Mouse (Mus musculus) lung, adult 18-20 months (tissue): ENCODE measurements around the gene Gls2.

Experiments used
- DNase-seq, 2 experiments: peaks; one replicate each; pipeline ENCODE4 v3.0.0; 2022; ENCODE audit warnings: mixed read lengths in 2 of 2

Gls2 gene

DNA sequence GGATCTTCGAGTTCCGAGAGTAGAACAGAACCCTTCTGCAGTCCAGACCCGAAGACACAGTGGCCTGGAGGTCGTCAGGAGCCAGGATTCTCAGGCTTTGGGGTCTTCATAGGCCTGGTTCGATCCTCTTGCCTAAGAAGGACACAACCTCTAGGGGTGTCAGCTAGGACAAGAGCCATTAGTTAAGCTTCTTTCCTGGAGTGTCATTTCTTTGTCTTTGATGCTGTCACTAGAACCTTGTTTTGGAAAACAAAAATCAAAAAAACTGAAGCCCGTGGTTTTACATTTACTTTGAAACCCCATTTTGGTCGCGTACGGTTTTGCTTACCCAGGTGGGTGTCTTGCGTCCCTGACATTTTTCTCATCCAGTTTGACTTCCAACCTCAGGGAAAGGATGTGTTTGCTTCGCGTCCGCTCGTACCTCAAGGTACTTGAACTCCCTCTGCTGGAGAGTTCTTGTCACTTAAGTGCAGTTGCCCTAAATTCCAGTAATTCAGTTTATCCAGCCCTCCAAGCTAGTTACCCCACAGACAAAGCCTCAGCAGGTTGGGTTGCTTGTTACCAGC lies 38.2 kb downstream of the Gls2 start:
- peak; percentile 43 to 78 for DNase-seq

DNA sequence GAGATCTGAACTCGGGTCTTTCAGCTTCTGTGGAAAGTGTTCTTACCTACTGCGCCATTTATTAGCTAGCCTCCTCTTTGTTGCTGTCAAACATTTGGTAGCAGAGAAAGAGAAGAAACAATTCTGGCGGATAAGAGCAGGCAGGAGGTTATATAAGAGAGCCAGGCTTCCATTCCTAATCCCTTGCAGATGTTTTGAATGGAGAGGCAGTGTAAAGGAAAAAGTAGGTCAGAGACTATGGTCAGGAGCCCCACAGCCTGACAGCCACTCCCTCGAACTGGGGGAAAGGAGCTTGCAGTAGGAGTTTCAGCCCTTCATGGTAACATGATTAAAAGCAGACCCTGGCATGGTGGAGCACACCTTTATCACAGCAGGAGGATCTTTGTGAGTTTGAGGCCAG lies 42.1 kb downstream of the Gls2 start:
- no peak for DNase-seq

GRCm38 (mm10) chr10:128237807-128238480 lies 43.7 kb downstream of the Gls2 start:
- DNase-seq = no peak

- no peak for DNase-seq
Measured at GRCm38 (mm10) chr10:128239140-128239539, 44.9 kb downstream of the Gls2 start.

GRCm38 (mm10) chr10:128240131-128240530 lies 45.9 kb downstream of the Gls2 start:
- no peak for DNase-seq

DNA sequence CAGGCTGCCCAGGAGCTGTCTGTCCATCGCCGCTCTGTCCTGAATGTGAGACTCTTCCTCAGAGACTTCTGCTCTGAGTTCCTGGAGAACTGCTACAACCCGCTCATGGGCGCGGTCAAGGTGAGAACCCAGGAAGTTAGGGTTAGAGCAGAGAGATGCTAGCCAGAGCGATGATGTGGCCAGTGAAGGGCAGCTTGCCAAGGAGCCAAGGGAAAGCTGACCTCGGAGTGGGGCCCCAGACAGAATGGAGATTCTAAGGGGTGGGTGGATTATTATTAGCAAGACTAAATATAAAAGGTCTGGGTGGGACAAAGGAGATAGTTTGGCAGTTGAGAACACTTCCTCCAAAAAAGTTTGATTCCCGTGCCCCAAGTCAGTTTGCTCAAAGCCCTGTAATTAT lies 49.0 kb downstream of the Gls2 start:
- no peak for DNase-seq

GRCm38 (mm10) chr10:128244121-128244520 lies 49.9 kb downstream of the Gls2 start:
- no peak for DNase-seq

DNA sequence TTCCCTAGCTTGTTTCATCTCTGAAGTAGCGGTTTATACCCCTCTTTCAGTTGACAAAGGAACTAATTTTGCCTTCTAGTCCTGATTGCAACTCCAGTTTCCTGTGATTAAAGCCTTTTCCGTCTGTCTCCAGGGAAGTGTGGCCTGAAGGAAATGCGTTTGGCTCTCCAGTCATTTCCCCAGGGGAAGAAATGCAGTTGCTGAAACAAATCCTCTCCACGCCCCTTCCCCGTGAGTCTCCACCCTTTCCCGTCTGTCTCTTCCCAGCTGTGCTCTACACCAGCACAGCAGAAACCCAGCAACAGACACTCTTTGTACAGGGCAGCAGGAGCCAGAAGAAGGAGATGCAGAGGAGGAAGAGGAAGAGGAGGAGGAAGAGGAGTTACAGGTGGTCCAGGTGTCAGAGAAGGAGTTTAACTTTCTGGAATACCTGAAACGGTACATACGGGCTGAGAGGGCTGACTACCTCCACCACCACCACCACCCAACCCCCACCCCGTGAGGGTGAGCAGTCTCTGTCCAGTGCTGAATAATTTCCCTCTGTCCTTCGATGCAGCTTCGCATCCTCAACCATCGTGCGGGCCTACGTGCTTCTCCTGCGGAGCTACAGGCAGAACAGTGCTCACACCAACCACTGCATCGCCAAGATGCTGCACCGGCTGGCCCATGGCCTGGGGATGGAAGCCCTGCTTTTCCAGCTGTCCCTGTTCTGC lies 52.9 kb downstream of the Gls2 start:
- peak; percentile 43 to 57 for DNase-seq

DNA sequence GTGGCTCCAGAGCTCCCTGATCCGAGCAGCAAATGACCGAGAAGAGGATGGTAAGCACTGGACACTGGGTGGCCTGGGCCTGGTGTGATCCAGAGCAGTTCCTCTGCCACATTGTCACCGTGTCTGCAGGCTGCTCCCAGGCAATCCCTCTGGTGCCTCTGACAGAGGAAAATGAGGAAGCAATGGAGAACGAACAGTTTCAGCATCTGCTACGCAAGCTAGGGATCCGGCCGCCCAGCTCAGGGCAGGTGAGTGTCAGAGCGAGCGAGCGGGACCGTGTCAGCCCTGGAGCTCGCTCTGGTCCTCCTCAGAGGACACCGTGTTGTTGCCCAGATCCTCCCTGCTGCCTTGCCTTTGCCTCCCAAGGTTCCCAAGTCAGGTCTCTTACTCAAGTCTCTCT lies 56.3 kb downstream of the Gls2 start:
- DNase-seq = no peak

- no peak for DNase-seq
Measured at GRCm38 (mm10) chr10:128253677-128254255, 59.5 kb downstream of the Gls2 start, which contains the start of gene Apon. Apon (plus strand) TSS chr10:128254096.

- DNase-seq = no peak
Measured at GRCm38 (mm10) chr10:128255925-128256324, 61.7 kb downstream of the Gls2 start.

GRCm38 (mm10) chr10:128256328-128256727 lies 62.1 kb downstream of the Gls2 start:
- no peak for DNase-seq

DNA sequence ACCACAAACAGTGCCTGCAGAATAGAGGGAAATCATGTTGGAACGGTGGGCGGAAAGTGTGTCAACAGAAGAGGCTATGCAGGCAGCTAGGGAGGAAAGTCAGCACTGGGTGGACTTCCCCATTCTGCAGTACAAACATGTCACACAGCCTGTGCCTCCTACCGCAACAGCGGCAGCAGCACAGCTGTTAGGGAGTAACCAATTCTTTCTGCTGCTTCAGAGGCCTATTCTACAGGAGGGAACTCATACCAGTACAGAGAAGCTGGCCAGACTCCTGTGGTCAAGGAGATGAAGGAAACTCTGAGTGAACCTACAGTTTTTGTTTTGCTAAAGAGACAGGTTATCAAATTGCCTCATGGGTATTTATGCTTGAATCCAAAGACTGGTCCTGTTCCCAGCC lies 64.7 kb downstream of the Gls2 start:
- peak in 1 of 2 experiments; percentile 29 for DNase-seq
